Mouse (Mus musculus) heart, adult 11 months (tissue): ENCODE measurements around the gene Gse1.

Source experiments
- DNase-seq: peaks from one replicate; pipeline ENCODE4 v3.0.0; 2022

The Gse1 gene

GRCm38 (mm10) chr8:120539775-120540625, 311.7 kb downstream of the Gse1 start:
- DNase-seq: peak; percentile 94

- no peak for DNase-seq
Measured at GRCm38 (mm10) chr8:120542995-120543394, 314.7 kb downstream of the Gse1 start.

- peak; percentile 94 for DNase-seq
Measured at GRCm38 (mm10) chr8:120543416-120544055, 315.3 kb downstream of the Gse1 start.

- no peak for DNase-seq
Measured at GRCm38 (mm10) chr8:120544155-120544554, 315.9 kb downstream of the Gse1 start.

GRCm38 (mm10) chr8:120547562-120547961, 319.3 kb downstream of the Gse1 start:
- DNase-seq: no peak

- DNase-seq: no peak
Measured at GRCm38 (mm10) chr8:120548313-120548761, 320.1 kb downstream of the Gse1 start.

GRCm38 (mm10) chr8:120549321-120549921, 321.2 kb downstream of the Gse1 start:
- DNase-seq: no peak

- no peak for DNase-seq
Measured at GRCm38 (mm10) chr8:120549922-120550321, 321.7 kb downstream of the Gse1 start.

GRCm38 (mm10) chr8:120550430-120550829, 322.2 kb downstream of the Gse1 start:
- no peak for DNase-seq

GRCm38 (mm10) chr8:120550937-120551676, 322.9 kb downstream of the Gse1 start:
- no peak for DNase-seq

- no peak for DNase-seq
Measured at GRCm38 (mm10) chr8:120551677-120551980, 323.4 kb downstream of the Gse1 start.

- DNase-seq: no peak
Measured at GRCm38 (mm10) chr8:120552509-120552908, 324.3 kb downstream of the Gse1 start.

- DNase-seq: peak; percentile 90
Measured at GRCm38 (mm10) chr8:120553441-120554123, 325.3 kb downstream of the Gse1 start.

- no peak for DNase-seq
Measured at GRCm38 (mm10) chr8:120554466-120555039, 326.3 kb downstream of the Gse1 start.

- peak; percentile 93 for DNase-seq
Measured at GRCm38 (mm10) chr8:120556198-120556892, 328.1 kb downstream of the Gse1 start.

GRCm38 (mm10) chr8:120557170-120557965, 329.1 kb downstream of the Gse1 start:
- DNase-seq: no peak

- DNase-seq: no peak
Measured at GRCm38 (mm10) chr8:120558162-120558561, 329.9 kb downstream of the Gse1 start.

GRCm38 (mm10) chr8:120559654-120560053, 331.4 kb downstream of the Gse1 start:
- no peak for DNase-seq

- no peak for DNase-seq
Measured at GRCm38 (mm10) chr8:120560535-120560934, 332.3 kb downstream of the Gse1 start.

GRCm38 (mm10) chr8:120561539-120562435, 333.5 kb downstream of the Gse1 start:
- peak; percentile 94 for DNase-seq
